Mouse (Mus musculus) intestine, embryonic 14.5 days (tissue): ENCODE results near the gene Inpp5a. TPM values are rescaled to one million over a fixed set of nuclear protein-coding genes. Genes with fewer than 3 reads are reported as not detected.
A peak's percentile ranks its signal among the peaks of the same experiment; 100 is the strongest.

ENCODE experiments used
- ATAC-seq: fragments of 200-750 bp; cut with Nextera tagmentation; replicated peaks from 2 replicates; pipeline ENCODE4 v1.8.0; 2017; ENCODE audit warnings: low read depth, moderate number of reproducible peaks, moderate TSS enrichment, moderate library complexity; ENCODE audit not compliant: low FRiP score, low TSS enrichment
- DNase-seq: peaks from one replicate; pipeline ENCODE4 v3.0.0-alpha.2; 2018; ENCODE audit warnings: low spot score
- H3K27ac ChIP-seq: fragments of 300-500 bp; sonication (generic); 2 replicates; pipeline ENCODE4 v1.5.1; 2014; ENCODE audit warnings: low read depth, mild to moderate bottlenecking, control low read depth
- H3K27me3 ChIP-seq: fragments of 300-500 bp; sonication (generic); replicated peaks from 2 replicates; pipeline ENCODE4 v1.6.1; 2014; ENCODE audit warnings: low read length, control low read depth; ENCODE audit not compliant: control insufficient read depth, insufficient read depth
- H3K36me3 ChIP-seq: fragments of 300-500 bp; sonication (generic); 2 replicates; pipeline ENCODE4 v1.6.1; 2014; ENCODE audit warnings: low read length, control low read depth; ENCODE audit not compliant: control insufficient read depth, insufficient read depth
- H3K4me1 ChIP-seq: fragments of 300-500 bp; sonication (generic); replicated peaks from 2 replicates; pipeline ENCODE4 v1.6.1; 2014; ENCODE audit warnings: low read length, control low read depth, mixed read lengths; ENCODE audit not compliant: control insufficient read depth, insufficient read depth
- H3K4me2 ChIP-seq: fragments of 300-500 bp; sonication (generic); 2 replicates; pipeline ENCODE4 v1.6.1; 2014; ENCODE audit warnings: low read length
- H3K4me3 ChIP-seq: fragments of 300-500 bp; sonication (generic); 2 replicates; pipeline ENCODE4 v1.5.1; 2014; ENCODE audit warnings: low read depth, low read length, control low read depth, mixed read lengths
- H3K9ac ChIP-seq: fragments of 300-500 bp; sonication (generic); 2 replicates; pipeline ENCODE4 v1.6.1; 2014; ENCODE audit warnings: mild to moderate bottlenecking, low read length
- H3K9me3 ChIP-seq: fragments of 300-500 bp; sonication (generic); 2 replicates; pipeline ENCODE4 v1.6.1; 2016; ENCODE audit warnings: low read length, control low read depth; ENCODE audit not compliant: control insufficient read depth
- WGBS: fragments of 180-500 bp; shearing (Covaris S2); extraction: QIAGEN DNeasy Blood & Tissue Kit; methylation state at CpG from one replicate; pipeline ENCODE4 v1.1.7; 2014; 5-methylcytosine and 5-hydroxymethylcytosine counted together
- polyA plus RNA-seq: library from polyadenylated mRNA; unstranded; fragments of >200 nt; fragmentation: Nextera tagmentation; extraction: Ambion mirVana; gene quantifications from 2 replicates; pipeline ENCODE4 v1.2.1, GENCODE M21; 2014

The Inpp5a gene
- polyA plus RNA-seq, 1 experiment from 2014 or later: 49.8 TPM

DNA sequence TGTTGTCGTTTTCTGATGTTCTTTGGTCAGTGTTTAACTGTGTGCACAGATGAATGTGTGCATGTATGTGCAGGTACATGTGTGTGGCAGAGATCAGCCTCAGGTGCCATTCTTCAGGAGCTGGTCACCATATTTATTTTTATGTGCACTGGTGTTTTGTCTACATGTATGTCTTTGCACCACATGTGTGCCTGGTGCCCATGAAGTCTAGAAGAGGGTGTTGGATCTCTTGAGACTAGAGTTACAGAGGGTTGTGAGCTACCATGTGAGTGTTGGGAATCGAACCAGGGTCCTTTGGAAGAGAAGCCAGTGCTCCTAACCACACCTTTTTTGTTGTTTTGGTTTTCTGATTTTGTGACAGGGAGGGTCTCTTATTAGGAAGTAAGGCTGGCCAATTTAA is 7.0 kb upstream of the Inpp5a start:
- Histone ChIP-seq H3K27ac (no peak overlapping the region), H3K4me3 (no peak overlapping the region), H3K9ac (no peak overlapping the region), H3K36me3 (no peaks in the 10 kb centered on the region), H3K9me3 (no peaks in the 10 kb centered on the region), H3K4me2 (no peak overlapping the region), H3K27me3 (no peaks in the 10 kb centered on the region), H3K4me1 (no peaks in the 10 kb centered on the region)
- DNase-seq: no peak
- no peak for ATAC-seq
- 83% methylated on average over 2 of the region's 2 CpGs for WGBS

DNA sequence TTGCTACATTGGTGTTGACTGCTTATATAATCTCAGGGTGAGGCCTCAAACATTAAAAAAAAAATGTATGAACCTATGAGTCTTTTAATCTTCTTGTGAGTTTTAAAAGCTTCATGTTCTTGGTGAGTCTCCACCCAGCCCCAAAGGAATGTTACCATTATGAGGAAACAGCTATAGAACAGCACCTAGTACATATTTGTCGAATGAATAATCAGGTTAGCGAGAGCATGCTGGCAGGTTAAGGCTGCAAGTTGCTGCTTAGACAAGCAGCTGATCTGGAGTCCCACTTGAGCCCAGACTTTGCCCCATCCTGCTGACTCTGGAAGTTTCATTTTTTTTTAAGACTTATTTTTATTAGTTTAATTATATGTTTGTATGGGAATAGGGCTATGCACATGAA is 6.1 kb upstream of the Inpp5a start:
- no peak for DNase-seq
- H3K27ac ChIP-seq: no peak overlapping the region
- no peak overlapping the region for H3K9ac ChIP-seq
- no peak overlapping the region for H3K4me3 ChIP-seq
- WGBS: 77% methylated on average over 2 of the region's 2 CpGs
- 0 out of 2 replicates have a peak, but pooled peaks cover 5% of the 10 kb centered on the region for H3K4me1 ChIP-seq
- no peak overlapping the region for H3K4me2 ChIP-seq
- ATAC-seq: no peak
- no peaks in the 10 kb centered on the region for H3K36me3 ChIP-seq
- no peaks in the 10 kb centered on the region for H3K27me3 ChIP-seq
- no peaks in the 10 kb centered on the region for H3K9me3 ChIP-seq

DNA sequence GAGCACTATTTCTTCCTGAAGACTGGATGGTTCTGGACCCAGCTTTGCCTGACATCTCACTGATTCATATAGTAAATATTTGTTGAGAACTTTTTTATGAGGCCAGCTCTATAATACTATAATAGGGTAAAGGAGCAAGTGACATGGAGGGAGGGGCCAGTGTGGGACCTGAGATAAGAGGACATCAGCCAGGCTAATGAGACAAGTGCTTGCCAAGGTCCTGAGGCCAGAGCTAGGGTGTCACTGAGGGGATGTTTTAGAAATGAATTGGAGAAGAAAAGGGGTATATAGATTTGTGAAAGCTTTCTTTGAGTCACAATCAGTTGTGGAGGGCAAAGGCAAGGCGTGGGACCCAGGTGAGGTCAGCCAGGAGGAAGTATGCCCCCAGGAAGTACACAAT is 4.4 kb upstream of the Inpp5a start:
- Histone ChIP-seq H3K4me3 (no peak overlapping the region), H3K4me2 (no peak overlapping the region), H3K9me3 (no peaks in the 10 kb centered on the region), H3K4me1 (peaks cover 8% of the 10 kb centered on the region), H3K36me3 (no peaks in the 10 kb centered on the region), H3K27me3 (no peaks in the 10 kb centered on the region), H3K27ac (no peak overlapping the region), H3K9ac (no peak overlapping the region)
- WGBS: 67% methylated on average over 1 of the region's 1 CpGs
- no peak for ATAC-seq
- DNase-seq: no peak

DNA sequence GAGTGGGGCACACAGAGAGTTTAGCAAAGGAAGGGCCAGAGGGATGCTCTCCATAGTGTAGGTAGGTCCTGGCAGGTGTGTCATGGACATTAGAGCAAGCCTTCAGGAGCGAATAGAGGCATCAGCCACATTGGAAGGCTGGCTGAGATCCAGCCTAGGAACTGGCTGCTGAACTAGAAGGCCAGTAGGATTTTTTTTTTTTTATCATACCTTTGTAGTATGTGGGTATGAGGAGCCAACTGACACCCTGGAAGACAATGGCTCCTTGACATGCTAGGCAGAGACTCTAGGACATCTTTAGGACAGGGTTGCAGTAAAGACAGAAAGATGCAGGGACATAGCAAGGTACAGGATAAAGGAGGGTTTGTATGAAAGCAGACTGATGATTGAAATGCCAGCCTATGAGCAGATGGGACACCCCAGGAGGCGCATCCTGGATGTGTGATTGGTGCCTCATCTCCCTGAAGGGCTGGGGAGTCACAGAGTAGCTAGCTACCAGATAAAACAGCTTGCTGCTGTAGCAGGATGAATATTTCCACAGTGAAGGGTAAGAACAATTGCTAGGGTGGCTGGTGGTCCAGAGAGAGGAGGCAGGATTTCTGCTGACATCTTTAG is 3.9 kb upstream of the Inpp5a start:
- DNase-seq: no peak
- no peak for ATAC-seq

DNA sequence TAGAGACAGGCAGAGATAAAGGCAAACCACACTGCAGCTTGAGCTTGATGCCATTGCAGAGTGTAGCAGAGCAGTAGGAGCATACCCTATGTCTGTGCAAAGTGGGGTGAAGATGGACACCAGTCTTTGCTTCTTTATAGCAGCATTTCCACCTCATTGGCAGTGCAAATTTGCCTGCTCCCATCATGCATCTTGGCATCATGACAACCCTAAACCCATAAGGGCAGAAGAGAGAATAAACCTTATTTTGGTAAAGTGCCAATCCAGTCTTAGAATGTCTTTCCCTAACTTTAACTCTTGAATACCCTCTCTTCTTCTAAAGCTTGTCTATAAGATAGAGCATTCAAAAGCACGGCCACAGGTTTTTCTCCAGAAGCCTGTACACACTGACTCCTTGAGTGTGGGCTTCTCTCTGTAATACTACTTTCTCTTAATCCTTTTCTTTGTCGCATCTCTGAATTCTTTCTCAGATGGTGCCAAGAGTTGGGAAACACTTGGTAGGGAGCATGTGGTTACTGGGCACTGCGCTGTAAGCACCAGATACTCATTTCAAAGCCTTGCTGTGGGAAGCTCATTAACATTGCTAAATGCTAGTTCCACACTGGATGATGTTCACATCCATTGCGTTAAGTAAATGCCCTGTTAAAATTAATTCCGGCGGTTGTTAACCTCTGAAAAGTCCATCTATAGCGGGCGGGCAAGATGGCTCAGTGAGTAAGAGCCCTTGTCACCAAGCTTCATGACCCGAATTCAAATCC is 1.8 kb upstream of the Inpp5a start:
- Histone ChIP-seq H3K4me3 (no peak overlapping the region), H3K27ac (no peak overlapping the region), H3K4me2 (no peak overlapping the region), H3K4me1 (peaks cover 24% of the 10 kb centered on the region), H3K9me3 (no peaks in the 10 kb centered on the region), H3K27me3 (no peaks in the 10 kb centered on the region), H3K36me3 (no peaks in the 10 kb centered on the region), H3K9ac (no peak overlapping the region)
- WGBS: 89% methylated on average over 9 of the region's 9 CpGs
- ATAC-seq (no peak), DNase-seq (no peak)

More for the DNA sequence above, 3.9 kb upstream of the Inpp5a start:
- Histone ChIP-seq H3K9me3 (no peaks in the 10 kb centered on the region), H3K27me3 (no peaks in the 10 kb centered on the region), H3K27ac (no peak overlapping the region), H3K4me2 (no peak overlapping the region), H3K9ac (no peak overlapping the region), H3K4me1 (peaks cover 13% of the 10 kb centered on the region), H3K36me3 (no peaks in the 10 kb centered on the region), H3K4me3 (no peak overlapping the region)
- WGBS: 80% methylated on average over 2 of the region's 2 CpGs

DNA sequence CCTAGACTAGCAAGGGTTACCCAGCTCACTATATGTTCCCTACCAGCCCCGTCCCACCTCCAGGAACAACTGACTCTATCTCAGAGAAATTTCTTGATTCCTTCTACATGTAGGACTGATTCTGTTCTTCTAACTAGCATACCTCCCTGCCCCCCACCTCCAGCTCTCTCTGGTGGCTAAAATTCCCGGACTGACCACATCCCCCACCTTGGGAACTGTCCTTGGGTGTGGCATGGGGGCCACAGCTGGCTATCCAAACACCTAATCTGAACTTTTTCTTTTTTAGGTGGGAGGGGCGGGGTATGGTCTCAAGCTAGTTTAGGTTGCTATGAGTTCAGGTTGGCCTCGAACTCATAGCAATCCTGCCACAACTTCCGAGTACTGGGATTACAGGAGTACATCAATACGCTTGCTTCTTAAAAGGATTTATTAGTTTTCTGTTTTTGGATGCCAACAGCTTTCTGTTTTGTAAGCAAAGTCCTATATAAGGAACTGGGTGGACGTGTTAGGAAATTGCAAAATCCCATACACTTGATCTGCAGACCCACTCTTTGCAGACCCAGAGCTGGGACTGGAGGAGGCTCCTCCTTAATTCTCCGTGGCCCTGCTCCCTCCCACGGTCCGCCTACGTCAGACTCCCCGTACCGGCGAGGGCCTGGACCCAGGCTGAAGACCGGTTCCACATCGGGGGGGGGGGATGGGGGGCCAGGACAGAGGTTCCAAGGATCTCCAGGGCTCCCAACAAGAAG is 814 bp upstream of the Inpp5a start:
- Histone ChIP-seq H3K27me3 (no peaks in the 10 kb centered on the region), H3K9ac (peak overlapping the region; percentile 69), H3K4me3 (peak overlapping the region; percentile 78), H3K9me3 (no peaks in the 10 kb centered on the region), H3K4me2 (peak overlapping the region; percentile 39), H3K4me1 (peaks cover 33% of the 10 kb centered on the region), H3K36me3 (no peaks in the 10 kb centered on the region), H3K27ac (peak overlapping the region; percentile 88)
- no peak for DNase-seq
- 17% methylated on average over 16 of the region's 16 CpGs for WGBS
- peak; percentile 84; the same call in 1 of the 2 replicates for ATAC-seq

DNA sequence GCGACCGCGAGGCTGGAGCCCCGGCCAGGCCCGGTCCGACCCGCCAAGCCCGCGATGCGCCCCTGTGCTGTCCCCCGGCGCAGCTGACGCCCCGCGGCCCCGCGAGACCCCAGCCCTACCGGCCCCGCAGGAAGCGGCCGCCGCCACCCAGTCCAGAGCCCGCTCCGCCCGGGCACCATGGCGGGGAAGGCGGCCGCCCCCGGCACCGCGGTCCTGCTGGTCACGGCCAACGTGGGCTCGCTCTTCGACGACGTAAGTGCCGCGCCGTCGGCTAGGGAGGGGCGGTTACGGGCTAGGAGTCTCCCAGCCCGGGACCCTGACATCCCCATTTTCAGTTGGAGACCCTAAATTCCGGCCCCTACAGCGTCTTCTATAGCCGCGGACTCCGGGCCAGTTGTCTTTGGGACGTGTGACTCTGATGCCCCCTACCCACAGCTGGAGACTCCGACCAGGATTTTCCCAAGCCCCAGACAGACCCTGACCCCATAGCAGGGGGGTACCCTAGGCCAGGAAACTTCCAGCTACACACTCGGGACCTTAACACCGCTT is 378 bp downstream of the Inpp5a start:
- Histone ChIP-seq H3K27ac (peak overlapping the region; percentile 76), H3K4me1 (peaks cover 41% of the 10 kb centered on the region), H3K9me3 (no peaks in the 10 kb centered on the region), H3K4me2 (peak overlapping the region; percentile 74), H3K36me3 (no peaks in the 10 kb centered on the region), H3K27me3 (no peaks in the 10 kb centered on the region), H3K4me3 (peak overlapping the region; percentile 78), H3K9ac (peak overlapping the region; percentile 93)
- ATAC-seq (peak; percentile 72), DNase-seq (peak; percentile 69)
- under 1% methylated on average over 53 of the region's 53 CpGs for WGBS

DNA sequence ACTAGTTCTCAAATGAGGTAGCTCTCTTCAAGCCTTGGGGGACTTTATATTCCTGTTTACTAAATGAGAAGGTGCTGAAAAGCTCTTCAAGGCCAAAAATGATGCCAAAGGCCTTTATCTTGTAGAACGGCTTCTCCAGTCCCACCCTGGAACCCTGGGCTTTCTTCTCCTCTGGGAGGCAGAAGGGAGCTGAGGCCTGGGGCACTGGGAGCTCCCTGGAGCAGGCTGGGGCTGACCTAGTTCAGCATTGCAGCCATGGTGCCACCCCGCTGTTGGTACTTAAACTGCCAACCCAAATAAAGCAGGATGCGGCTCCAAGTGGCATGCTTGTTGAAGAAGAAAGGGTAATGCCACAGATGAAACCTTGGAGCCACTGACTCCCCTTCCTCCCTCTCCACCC is 1.5 kb downstream of the Inpp5a start:
- ATAC-seq (no peak), DNase-seq (no peak)
- Histone ChIP-seq H3K27me3 (no peaks in the 10 kb centered on the region), H3K9me3 (no peaks in the 10 kb centered on the region), H3K36me3 (no peaks in the 10 kb centered on the region), H3K4me3 (peak overlapping the region; percentile 78), H3K27ac (no peak overlapping the region), H3K4me2 (peak overlapping the region; percentile 74), H3K4me1 (peaks cover 47% of the 10 kb centered on the region), H3K9ac (peak overlapping the region; percentile 93)
- WGBS: 87% methylated on average over 3 of the region's 3 CpGs
